In the genomic region with DNA sequence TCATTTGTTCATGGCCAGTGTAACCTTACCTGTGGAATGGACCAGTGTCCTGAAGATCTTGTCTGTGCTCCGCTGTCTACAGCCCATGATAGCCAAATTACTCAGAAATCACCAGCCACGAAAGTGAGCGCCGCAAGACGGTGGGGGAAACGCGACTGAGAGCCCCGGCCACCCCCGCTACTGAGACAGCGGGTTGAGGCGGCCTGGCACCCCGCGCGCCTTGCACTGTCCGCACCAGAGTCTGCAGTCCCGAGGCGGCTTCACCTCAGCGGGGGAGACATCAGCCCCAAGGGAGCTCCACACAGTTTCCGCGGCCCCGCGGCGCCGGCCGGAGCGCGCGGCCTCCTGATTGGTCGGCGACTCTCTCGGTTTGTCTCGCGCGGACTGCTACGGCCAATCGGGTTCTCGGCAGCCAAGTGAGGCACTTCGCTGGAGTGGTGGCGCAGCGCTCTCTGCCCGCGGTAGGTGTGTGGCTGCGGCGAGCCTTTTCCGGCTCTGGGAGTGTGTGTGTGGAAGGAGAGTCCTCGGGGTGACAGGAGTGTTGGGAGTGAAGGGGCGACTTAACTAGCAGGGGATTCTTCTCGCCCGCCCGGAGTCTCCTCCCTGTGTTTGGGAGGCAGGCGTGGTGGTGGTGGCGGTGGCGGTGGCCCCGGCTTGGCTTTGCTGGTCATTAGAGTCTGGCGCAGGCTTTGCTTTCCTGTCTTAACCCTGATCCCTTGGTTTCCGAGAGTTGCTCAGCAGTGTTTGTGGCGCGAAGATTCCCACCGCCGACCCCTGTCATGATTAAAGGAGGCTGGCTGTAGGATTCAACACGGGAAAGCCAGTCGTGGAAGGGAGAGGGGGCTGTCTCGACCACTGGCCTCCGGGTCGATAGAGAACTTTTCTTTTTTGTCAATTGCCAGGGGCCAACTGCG, we compare ENCODE assay signal across 7 mouse cellular contexts. TPM values are rescaled to one million over a fixed set of nuclear protein-coding genes. Genes with fewer than 3 reads are reported as not detected.
A peak's percentile ranks its signal among the peaks of the same experiment; 100 is the strongest.
DNase-seq lines count a peak whose midpoint lies in the region; ATAC-seq and TF ChIP-seq lines count a peak whose summit lies in the region.

A gene (minus strand): TSS at position 327 of the 914 bp plus-strand sequence.
A gene (plus strand): TSS at position 415 of the 914 bp plus-strand sequence.

- peak within 1 kb of the TSS; percentile 91 for H3K4me2 ChIP-seq in intestine, postnatal 0 days (replicated peaks; ENCODE audit: low read depth)
- peak within 1 kb of the TSS; percentile 74 for H3K4me2 ChIP-seq in midbrain, embryonic 12.5 days (replicated peaks)

- DNase-seq in adrenal gland, adult 8-10 months = peak; percentile 95
- peak; percentile 94 for DNase-seq in embryo, embryonic 9.5 days (ENCODE audit: extremely low spot score)
- peak; percentile 84 to 94 for DNase-seq in gastrocnemius, postnatal 4 days (ENCODE audit: low spot score in 2 of 2)
- peak; percentile 92 for DNase-seq in left cerebral cortex, postnatal 4 days

- under 1% methylated on average over 66 of the region's 66 CpGs for WGBS in intestine, postnatal 0 days
- under 1% methylated on average over 62 of the region's 66 CpGs for WGBS in midbrain, embryonic 12.5 days
- WGBS in small intestine, adult 2 months = under 1% methylated on average over 66 of the region's 66 CpGs

- peak within 1 kb of the TSS; percentile 90 for H3K27ac ChIP-seq in intestine, postnatal 0 days (ENCODE audit: low read depth, low read length)
- peak within 1 kb of the TSS; percentile 82 for H3K27ac ChIP-seq in midbrain, embryonic 12.5 days (replicated peaks)
- H3K27ac ChIP-seq in small intestine, adult 2 months (ENCODE audit: insufficient read depth, low read depth, low read length) = peak within 1 kb of the TSS; percentile 94

- H3K36me3 ChIP-seq in intestine, postnatal 0 days (ENCODE audit: control insufficient read depth, insufficient read depth) = no peaks in the 10 kb centered on the region
- H3K36me3 ChIP-seq in midbrain, embryonic 12.5 days = no peaks in the 10 kb centered on the region
- peaks cover 5% of the 10 kb centered on the region; the same call in 1 of the 2 replicates for H3K36me3 ChIP-seq in small intestine, adult 2 months (ENCODE audit: control insufficient read depth, insufficient read depth, low read length)

- TF ChIP-seq CTCF in intestine, postnatal 0 days (IDR thresholded peaks at IDR 0.05; ENCODE audit: low read depth) = peak; percentile 62
- no peak for TF ChIP-seq CTCF in small intestine, adult 2 months (IDR thresholded peaks at IDR 0.05; ENCODE audit: extremely low read depth, insufficient read length, insufficient replicate concordance, low read depth, low read length)

- TF ChIP-seq POLR2A in small intestine, adult 2 months (IDR thresholded peaks at IDR 0.05; ENCODE audit: low read depth, low read length) = peak; percentile 96

- no peaks in the 10 kb centered on the region for H3K9me3 ChIP-seq in intestine, postnatal 0 days (ENCODE audit: control insufficient read depth)
- H3K9me3 ChIP-seq in midbrain, embryonic 12.5 days = no peaks in the 10 kb centered on the region

- intact Hi-C loops in left cerebral cortex, postnatal 4 days (cut with DNase I) = no loop called here

- H3K4me3 ChIP-seq in intestine, postnatal 0 days (ENCODE audit: low read depth, low read length) = peak within 1 kb of the TSS; percentile 76
- peak within 1 kb of the TSS; percentile 72 for H3K4me3 ChIP-seq in midbrain, embryonic 12.5 days
- H3K4me3 ChIP-seq in small intestine, adult 2 months (ENCODE audit: low read depth, low read length) = peak within 1 kb of the TSS; percentile 98

- peak within 1 kb of the TSS; percentile 82 for H3K9ac ChIP-seq in intestine, postnatal 0 days (ENCODE audit: low read depth, low read length)
- peak within 1 kb of the TSS; percentile 75 for H3K9ac ChIP-seq in midbrain, embryonic 12.5 days (replicated peaks)

- peak; percentile 99 for ATAC-seq in intestine, postnatal 0 days
- peak; percentile 100 for ATAC-seq in midbrain, embryonic 12.5 days (ENCODE audit: low FRiP score, low read depth)

- H3K27me3 ChIP-seq in intestine, postnatal 0 days (replicated peaks; ENCODE audit: control insufficient read depth, insufficient read depth, low read length) = no peaks in the 10 kb centered on the region
- H3K27me3 ChIP-seq in midbrain, embryonic 12.5 days = no peaks in the 10 kb centered on the region
- H3K27me3 ChIP-seq in small intestine, adult 2 months (ENCODE audit: control insufficient read depth, insufficient read depth, low read length) = no peaks in the 10 kb centered on the region; the same call in 1 of the 2 replicates

- no peaks in the 10 kb centered on the region for H3K4me1 ChIP-seq in intestine, postnatal 0 days (replicated peaks; ENCODE audit: control insufficient read depth, insufficient read depth, low read length)
- peaks cover 7% of the 10 kb centered on the region for H3K4me1 ChIP-seq in midbrain, embryonic 12.5 days
- H3K4me1 ChIP-seq in small intestine, adult 2 months (ENCODE audit: control insufficient read depth, insufficient read depth, insufficient read length, low read length) = no peaks in the 10 kb centered on the region

RNA-seq across cellular contexts. Expression of the first gene that starts in this region (rescaled TPM):
- 1 to 10 TPM; 5.6 to 9.9 (median 7.4) TPM for total RNA-seq in adrenal gland, adult 8-10 months (2022)
- total RNA-seq in gastrocnemius, postnatal 4 days (2021) = 1 to 10 TPM; 8.2 to 8.5 TPM
- polyA plus RNA-seq in intestine, postnatal 0 days (2015; fragmentation: Nextera tagmentation; extraction: Ambion mirVana) = 5.3 and 6.9 TPM in 2 replicates
- 1 to 10 TPM; 4.6 to 5.8 TPM for total RNA-seq in left cerebral cortex, postnatal 4 days (2021)
- 9.5 and 11.7 TPM in 2 replicates for polyA plus RNA-seq in midbrain, embryonic 12.5 days (2016; fragmentation: Nextera tagmentation; extraction: Ambion mirVana)
- polyA plus RNA-seq in small intestine, adult 2 months (2012; rRNA removed) = 2.3 and 5.6 TPM in 2 replicates

RNA-seq across cellular contexts. Expression of the second gene that starts in this region (rescaled TPM):
- total RNA-seq in adrenal gland, adult 8-10 months (2022) = 10 to 100 TPM; 31.7 to 46.4 (median 42.3) TPM
- 10 to 100 TPM; 18.7 to 19.9 TPM for total RNA-seq in gastrocnemius, postnatal 4 days (2021)
- 18.1 and 19.0 TPM in 2 replicates for polyA plus RNA-seq in intestine, postnatal 0 days (2015; fragmentation: Nextera tagmentation; extraction: Ambion mirVana)
- 10 to 100 TPM; 14.5 to 17.4 TPM for total RNA-seq in left cerebral cortex, postnatal 4 days (2021)
- 33.2 and 34.0 TPM in 2 replicates for polyA plus RNA-seq in midbrain, embryonic 12.5 days (2016; fragmentation: Nextera tagmentation; extraction: Ambion mirVana)
- polyA plus RNA-seq in small intestine, adult 2 months (2012; rRNA removed) = 1.7 and 2.9 TPM in 2 replicates

Comparison
In these comparisons a context has a peak if more than half of its experiments do, and no peak if none do; other contexts are left out.
1. Peak in every context shown above with its lines: DNase-seq, ATAC-seq, H3K4me3 ChIP-seq and H3K27ac ChIP-seq.